Mouse (Mus musculus): ENCODE results near the gene Mgat4c. TPM values are rescaled to one million over a fixed set of nuclear protein-coding genes. Genes with fewer than 3 reads are reported as not detected.

The Mgat4c gene
- polyA plus RNA-seq, 1 experiment, result not detected

DNA sequence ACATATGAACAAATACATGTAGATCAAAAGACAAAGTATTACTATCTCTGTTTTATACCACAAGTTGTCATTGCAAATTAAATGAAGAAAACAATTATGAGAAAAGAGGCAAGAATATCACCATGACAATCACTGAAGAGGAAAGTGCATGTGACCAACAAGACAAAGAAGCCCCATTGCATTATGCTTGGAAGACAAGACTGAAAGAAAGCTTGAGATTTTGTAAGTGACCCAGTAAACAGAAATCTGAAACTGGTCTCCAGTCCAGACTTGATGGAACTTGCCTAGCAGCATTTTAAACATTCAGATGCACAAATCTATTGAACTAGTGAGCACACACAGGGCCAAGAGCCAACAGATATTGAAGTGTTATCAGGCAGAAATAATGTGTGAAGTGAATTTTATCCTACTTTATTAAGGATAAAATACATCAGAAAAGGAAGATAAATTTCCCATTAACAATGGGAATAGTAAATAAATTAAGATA is 236.1 kb downstream of the Mgat4c start:
- Histone ChIP-seq H3K4me2 (ENCODE audit: low read depth) (no peak overlapping the region), H3K36me3 (ENCODE audit: control insufficient read depth, insufficient read depth) (no peaks in the 10 kb centered on the region), H3ac (ENCODE audit: control insufficient read depth, insufficient read length) (no peak overlapping the region), H3K4me3 (no peak overlapping the region), H3K27me3 (ENCODE audit: control insufficient read depth, insufficient read depth, insufficient read length) (no peaks in the 10 kb centered on the region), H3K79me2 (ENCODE audit: control insufficient read depth, insufficient read depth) (no peaks in the 10 kb centered on the region)
- TF ChIP-seq REST (IDR thresholded peaks at IDR 0.05; ENCODE audit: insufficient read depth, insufficient read length) (no peak), MAX (IDR thresholded peaks at IDR 0.05; ENCODE audit: low read depth) (no peak), USF1 (IDR thresholded peaks at IDR 0.05; ENCODE audit: low read depth) (no peak), POLR2AphosphoS2 (IDR thresholded peaks at IDR 0.05; ENCODE audit: insufficient read length, low read depth) (no peak), POLR2A (IDR thresholded peaks at IDR 0.05; ENCODE audit: insufficient read length, low read depth) (no peak), CEBPB (IDR thresholded peaks at IDR 0.05; ENCODE audit: insufficient read depth, poor library complexity, severe bottlenecking) (no peak), SRF (IDR thresholded peaks at IDR 0.05; ENCODE audit: control insufficient read depth, insufficient read length, low read depth) (no peak), TCF3 (IDR thresholded peaks at IDR 0.05; ENCODE audit: insufficient read length, low read depth) (no peak), MYOG (IDR thresholded peaks at IDR 0.05; ENCODE audit: control insufficient read depth in 1 of 3, insufficient read depth in 1 of 3, insufficient read length in 2 of 3, low read depth in 2 of 3) (no peak), TCF12 (IDR thresholded peaks at IDR 0.05; ENCODE audit: insufficient read depth, poor library complexity, severe bottlenecking) (no peak), MYOD1 (IDR thresholded peaks at IDR 0.05; ENCODE audit: control insufficient read depth in 1 of 3, insufficient read length in 2 of 3, low read depth in 2 of 3) (no peak), E2F4 (IDR thresholded peaks at IDR 0.05; ENCODE audit: insufficient read depth) (no peak)

DNA sequence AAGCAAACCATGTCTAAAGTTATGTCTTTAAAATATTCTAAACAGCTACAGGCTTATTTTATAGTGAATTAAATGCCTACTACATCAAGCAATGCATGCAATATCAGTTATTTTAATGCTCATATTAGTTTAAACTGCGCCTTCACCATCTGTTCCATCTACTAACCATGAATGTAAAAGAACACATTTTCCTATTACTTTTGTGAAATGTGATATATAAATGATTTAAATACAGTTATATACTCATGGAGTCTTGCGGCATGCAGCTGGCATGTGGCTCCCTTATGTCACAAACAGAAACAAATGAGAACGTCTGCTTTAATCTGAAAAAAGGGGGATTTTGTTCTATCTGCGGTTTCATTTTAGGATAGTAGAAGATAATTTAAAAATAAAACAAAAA is 316.3 kb downstream of the Mgat4c start:
- Histone ChIP-seq H3K4me2 (ENCODE audit: low read depth) (no peak overlapping the region), H3K79me2 (ENCODE audit: control insufficient read depth, insufficient read depth) (no peaks in the 10 kb centered on the region), H3K36me3 (ENCODE audit: control insufficient read depth, insufficient read depth) (no peaks in the 10 kb centered on the region), H3K4me3 (no peak overlapping the region), H3ac (ENCODE audit: control insufficient read depth, insufficient read length) (no peak overlapping the region), H3K27me3 (ENCODE audit: control insufficient read depth, insufficient read depth, insufficient read length) (no peaks in the 10 kb centered on the region)
- no peak for TF ChIP-seq SRF (IDR thresholded peaks at IDR 0.05; ENCODE audit: control insufficient read depth, insufficient read length, low read depth)
- TF ChIP-seq CEBPB (IDR thresholded peaks at IDR 0.05; ENCODE audit: insufficient read depth, poor library complexity, severe bottlenecking), result no peak
- no peak for TF ChIP-seq MYOG (IDR thresholded peaks at IDR 0.05; ENCODE audit: control insufficient read depth in 1 of 3, insufficient read depth in 1 of 3, insufficient read length in 2 of 3, low read depth in 2 of 3)
- TF ChIP-seq MYOD1 (IDR thresholded peaks at IDR 0.05; ENCODE audit: control insufficient read depth in 1 of 3, insufficient read length in 2 of 3, low read depth in 2 of 3), result no peak
- TF ChIP-seq E2F4 (IDR thresholded peaks at IDR 0.05; ENCODE audit: insufficient read depth), result no peak
- no peak for TF ChIP-seq POLR2A (IDR thresholded peaks at IDR 0.05; ENCODE audit: insufficient read length, low read depth)
- TF ChIP-seq TCF3 (IDR thresholded peaks at IDR 0.05; ENCODE audit: insufficient read length, low read depth), result no peak
- no peak for TF ChIP-seq USF1 (IDR thresholded peaks at IDR 0.05; ENCODE audit: low read depth)
- TF ChIP-seq TCF12 (IDR thresholded peaks at IDR 0.05; ENCODE audit: insufficient read depth, poor library complexity, severe bottlenecking), result no peak
- no peak for TF ChIP-seq REST (IDR thresholded peaks at IDR 0.05; ENCODE audit: insufficient read depth, insufficient read length)
- no peak for TF ChIP-seq POLR2AphosphoS2 (IDR thresholded peaks at IDR 0.05; ENCODE audit: insufficient read length, low read depth)
- no peak for TF ChIP-seq MAX (IDR thresholded peaks at IDR 0.05; ENCODE audit: low read depth)

DNA sequence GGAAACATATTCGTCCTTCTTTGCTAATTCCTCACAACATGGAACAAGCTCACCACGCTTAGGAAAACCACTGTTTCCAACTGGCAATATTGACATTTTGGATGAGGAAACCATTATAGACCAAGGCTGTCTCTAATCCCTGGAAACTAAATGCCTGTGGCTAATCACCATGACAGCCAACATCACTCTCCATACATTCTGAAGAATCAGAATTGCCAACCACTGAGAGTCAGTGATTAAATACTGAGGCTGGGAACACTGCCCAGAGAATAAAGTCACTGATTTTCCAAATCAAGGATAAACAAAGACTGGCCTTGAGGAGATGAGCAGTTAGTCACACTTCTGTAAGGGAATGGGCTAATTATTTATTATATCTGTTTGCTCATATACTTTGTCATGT is 361.2 kb downstream of the Mgat4c start:
- H3ac ChIP-seq (ENCODE audit: control insufficient read depth, insufficient read length), result no peak overlapping the region
- H3K27me3 ChIP-seq (ENCODE audit: control insufficient read depth, insufficient read depth, insufficient read length), result no peaks in the 10 kb centered on the region
- no peak overlapping the region for H3K4me3 ChIP-seq
- TF ChIP-seq CEBPB (IDR thresholded peaks at IDR 0.05; ENCODE audit: insufficient read depth, poor library complexity, severe bottlenecking) (no peak), TCF12 (IDR thresholded peaks at IDR 0.05; ENCODE audit: insufficient read depth, poor library complexity, severe bottlenecking) (no peak), SRF (IDR thresholded peaks at IDR 0.05; ENCODE audit: control insufficient read depth, insufficient read length, low read depth) (no peak), POLR2AphosphoS2 (IDR thresholded peaks at IDR 0.05; ENCODE audit: insufficient read length, low read depth) (no peak), TCF3 (IDR thresholded peaks at IDR 0.05; ENCODE audit: insufficient read length, low read depth) (no peak), MAX (IDR thresholded peaks at IDR 0.05; ENCODE audit: low read depth) (no peak), REST (IDR thresholded peaks at IDR 0.05; ENCODE audit: insufficient read depth, insufficient read length) (no peak), E2F4 (IDR thresholded peaks at IDR 0.05; ENCODE audit: insufficient read depth) (no peak), MYOG (IDR thresholded peaks at IDR 0.05; ENCODE audit: control insufficient read depth in 1 of 3, insufficient read depth in 1 of 3, insufficient read length in 2 of 3, low read depth in 2 of 3) (no peak), MYOD1 (IDR thresholded peaks at IDR 0.05; ENCODE audit: control insufficient read depth in 1 of 3, insufficient read length in 2 of 3, low read depth in 2 of 3) (no peak), USF1 (IDR thresholded peaks at IDR 0.05; ENCODE audit: low read depth) (no peak), POLR2A (IDR thresholded peaks at IDR 0.05; ENCODE audit: insufficient read length, low read depth) (no peak)
- no peaks in the 10 kb centered on the region for H3K36me3 ChIP-seq (ENCODE audit: control insufficient read depth, insufficient read depth)
- H3K79me2 ChIP-seq (ENCODE audit: control insufficient read depth, insufficient read depth), result no peaks in the 10 kb centered on the region
- H3K4me2 ChIP-seq (ENCODE audit: low read depth), result no peak overlapping the region

DNA sequence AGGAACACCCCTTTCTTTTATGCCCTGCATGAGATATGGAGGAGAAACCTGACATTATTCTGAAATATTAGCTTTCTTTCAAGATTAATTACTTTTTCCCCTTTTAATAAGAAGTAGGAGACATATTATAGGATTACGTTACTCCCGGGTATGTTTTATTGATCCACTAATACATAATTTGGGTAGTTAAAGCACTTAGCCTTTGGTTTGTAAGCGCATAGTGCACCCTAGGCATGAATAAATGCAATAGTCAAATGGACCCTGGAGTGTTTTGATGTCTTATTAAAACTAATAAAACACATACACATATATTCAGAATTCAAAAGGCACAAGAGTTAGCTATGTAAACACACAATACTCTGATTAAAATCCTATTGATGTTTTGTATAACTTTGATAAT is 374.9 kb downstream of the Mgat4c start:
- Histone ChIP-seq H3ac (ENCODE audit: control insufficient read depth, insufficient read length) (no peak overlapping the region), H3K36me3 (ENCODE audit: control insufficient read depth, insufficient read depth) (no peaks in the 10 kb centered on the region), H3K4me3 (no peak overlapping the region), H3K79me2 (ENCODE audit: control insufficient read depth, insufficient read depth) (no peaks in the 10 kb centered on the region), H3K27me3 (ENCODE audit: control insufficient read depth, insufficient read depth, insufficient read length) (no peaks in the 10 kb centered on the region), H3K4me2 (ENCODE audit: low read depth) (no peak overlapping the region)
- no peak for TF ChIP-seq E2F4 (IDR thresholded peaks at IDR 0.05; ENCODE audit: insufficient read depth)
- TF ChIP-seq MYOD1 (IDR thresholded peaks at IDR 0.05; ENCODE audit: control insufficient read depth in 1 of 3, insufficient read length in 2 of 3, low read depth in 2 of 3), result no peak
- TF ChIP-seq CEBPB (IDR thresholded peaks at IDR 0.05; ENCODE audit: insufficient read depth, poor library complexity, severe bottlenecking), result no peak
- TF ChIP-seq POLR2A (IDR thresholded peaks at IDR 0.05; ENCODE audit: insufficient read length, low read depth), result no peak
- TF ChIP-seq MYOG (IDR thresholded peaks at IDR 0.05; ENCODE audit: control insufficient read depth in 1 of 3, insufficient read depth in 1 of 3, insufficient read length in 2 of 3, low read depth in 2 of 3), result no peak
- TF ChIP-seq REST (IDR thresholded peaks at IDR 0.05; ENCODE audit: insufficient read depth, insufficient read length), result no peak

All from myocyte (in vitro differentiated cells).